Mouse (Mus musculus) liver, embryonic 14.5 days (tissue): ENCODE measurements around the gene Pcdh15. TPM values are rescaled to one million over a fixed set of nuclear protein-coding genes. Genes with fewer than 3 reads are reported as not detected.

Source experiments
- ATAC-seq: fragments of 200-750 bp; cut with Nextera tagmentation; 2 replicates; pipeline ENCODE4 v1.8.0; 2017; ENCODE audit warnings: moderate number of reproducible peaks, mild to moderate bottlenecking, moderate library complexity; ENCODE audit not compliant: insufficient read depth
- DNase-seq, 3 experiments: peaks; one replicate each; pipeline ENCODE4 v3.0.0-alpha.2; 2012 to 2013; ENCODE audit warnings: low read depth in 3 of 3, low spot score in 3 of 3
- H3K27ac ChIP-seq: fragments of 300-500 bp; sonication (generic); 2 replicates; pipeline ENCODE4 v1.5.1; 2014; ENCODE audit warnings: moderate library complexity, mild to moderate bottlenecking, control low read depth, inconsistent platforms
- H3K27me3 ChIP-seq: fragments of 300-500 bp; sonication (generic); 2 replicates; pipeline ENCODE4 v1.6.1; 2014; ENCODE audit warnings: mild to moderate bottlenecking, low read length, moderate library complexity; ENCODE audit not compliant: control insufficient read depth, insufficient read depth
- H3K36me3 ChIP-seq: fragments of 300-500 bp; sonication (generic); replicated peaks from 2 replicates; pipeline ENCODE4 v1.6.1; 2014; ENCODE audit warnings: low read depth; ENCODE audit not compliant: control insufficient read depth, insufficient read depth
- H3K4me1 ChIP-seq, 2 experiments: fragments of 200-500 bp in 1 of 2; fragments of 300-500 bp in 1 of 2; sonication (generic) in 1 of 2; replicated peaks; 2 replicates each; pipeline ENCODE4 v1.6.1; 2012 to 2014; ENCODE audit warnings: antibody characterized with exemption in 1 of 2, inconsistent platforms in 1 of 2, low read length in 1 of 2; ENCODE audit not compliant: control insufficient read depth in 2 of 2, insufficient read depth in 2 of 2
- H3K4me2 ChIP-seq: fragments of 300-500 bp; sonication (generic); 2 replicates; pipeline ENCODE4 v1.6.1; 2014; ENCODE audit warnings: low read depth, mild to moderate bottlenecking, control low read depth, moderate library complexity
- H3K4me3 ChIP-seq, 2 experiments: fragments of 200-500 bp in 1 of 2; fragments of 300-500 bp in 1 of 2; sonication (generic) in 1 of 2; 2 replicates each; pipeline ENCODE4 v1.5.1; 2012 to 2014; ENCODE audit warnings: low read depth in 2 of 2, low read length in 2 of 2, mild to moderate bottlenecking in 2 of 2, control low read depth in 1 of 2, inconsistent platforms in 1 of 2, moderate library complexity in 1 of 2; ENCODE audit not compliant: insufficient read depth in 1 of 2
- H3K9ac ChIP-seq: fragments of 300-500 bp; sonication (generic); replicated peaks from 2 replicates; pipeline ENCODE4 v1.6.1; 2014; ENCODE audit warnings: mild to moderate bottlenecking, control low read depth, moderate library complexity
- H3K9me3 ChIP-seq: fragments of 300-500 bp; sonication (generic); 2 replicates; pipeline ENCODE4 v1.6.1; 2016; ENCODE audit warnings: low read length, mixed read lengths; ENCODE audit not compliant: control insufficient read depth
- CTCF ChIP-seq: IDR thresholded peaks from 2 replicates; pipeline ENCODE4 v1.5.1; 2016; ENCODE audit warnings: antibody characterized with exemption, low read depth, control low read depth
- EP300 ChIP-seq: IDR thresholded peaks from 2 replicates; pipeline ENCODE4 v1.6.1; 2016; ENCODE audit warnings: antibody characterized with exemption, low read depth
- WGBS: fragments of 180-500 bp; shearing (Covaris S2); extraction: QIAGEN DNeasy Blood & Tissue Kit; methylation state at CpG from one replicate; pipeline ENCODE4 v1.1.7; 2014; ENCODE audit not compliant: insufficient replicate concordance; 5-methylcytosine and 5-hydroxymethylcytosine counted together
- polyA plus RNA-seq, 2 experiments: library from polyadenylated mRNA; depleted of rRNA in 1 of 2; stranded (reverse) in 1 of 2; unstranded in 1 of 2; fragments of >200 nt; fragmentation: Nextera tagmentation in 1 of 2; extraction: Ambion mirVana in 1 of 2; gene quantifications; 2 replicates each; pipeline versions ENCODE4 v1.2.1 to v1.2.3; 2012 to 2014

Pcdh15 gene
- polyA plus RNA-seq, 2 experiments, result 0.02 TPM; not detected in 1

GRCm38 (mm10) chr10:73519438-73519837, 420.3 kb downstream of the Pcdh15 start:
- Histone ChIP-seq H3K4me1 (no peaks in the 10 kb centered on the region), H3K4me3 (no peak overlapping the region), H3K27ac (no peak overlapping the region), H3K36me3 (no peaks in the 10 kb centered on the region), H3K9me3 (no peaks in the 10 kb centered on the region), H3K9ac (no peak overlapping the region), H3K4me2 (no peak overlapping the region), H3K27me3 (no peaks in the 10 kb centered on the region)
- DNase-seq, result no peak
- no peak for TF ChIP-seq CTCF
- TF ChIP-seq EP300, result no peak
- ATAC-seq, result no peak
- WGBS, result 59% methylated on average over 3 of the region's 3 CpGs

DNA sequence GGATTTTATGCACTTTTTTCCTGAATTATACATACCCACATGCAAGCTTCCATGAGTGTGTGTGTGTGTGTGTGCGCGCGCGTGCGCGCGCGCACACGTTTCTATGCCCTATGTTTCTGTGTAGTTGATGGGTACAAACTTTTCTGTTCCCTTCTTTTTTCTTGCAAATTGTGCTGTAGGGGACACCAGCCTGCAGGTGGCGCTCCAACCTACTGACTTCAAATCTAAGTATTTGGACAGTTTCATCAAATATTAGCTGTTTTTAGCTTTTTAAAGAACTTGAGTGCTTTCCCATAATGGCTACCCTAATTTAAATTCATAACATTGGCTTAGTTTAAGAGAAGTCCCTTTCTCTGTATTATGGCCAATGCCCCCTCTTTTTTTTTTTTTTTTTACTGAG, 453.7 kb downstream of the Pcdh15 start:
- Histone ChIP-seq H3K4me1 (no peaks in the 10 kb centered on the region), H3K9ac (no peak overlapping the region), H3K36me3 (no peaks in the 10 kb centered on the region), H3K9me3 (no peaks in the 10 kb centered on the region), H3K4me2 (no peak overlapping the region), H3K27ac (no peak overlapping the region), H3K4me3 (no peak overlapping the region), H3K27me3 (no peaks in the 10 kb centered on the region)
- ATAC-seq (no peak), DNase-seq (no peak)
- WGBS, result 86% methylated on average over 10 of the region's 10 CpGs
- no peak for TF ChIP-seq CTCF
- TF ChIP-seq EP300, result no peak

DNA sequence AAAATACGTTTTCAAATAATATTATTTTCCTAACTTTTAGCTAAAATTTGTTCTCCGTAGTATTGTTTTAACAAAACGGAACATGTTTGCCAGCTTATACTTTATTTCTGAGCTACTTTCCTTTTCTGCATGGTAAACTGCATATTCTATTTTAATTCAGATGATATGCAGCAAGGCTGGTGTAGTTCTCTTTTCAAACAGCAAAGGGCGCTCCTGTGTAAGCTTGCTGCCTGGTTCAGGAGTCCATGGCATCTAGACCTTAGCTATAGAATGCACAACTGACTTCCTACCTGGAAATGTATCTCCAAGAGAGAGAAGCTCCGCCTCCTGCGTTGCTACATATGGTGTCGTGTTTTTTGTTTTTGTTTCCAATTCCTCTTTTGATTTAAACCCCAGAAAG, 465.1 kb downstream of the Pcdh15 start:
- H3K4me2 ChIP-seq, result no peak overlapping the region
- no peak overlapping the region for H3K27ac ChIP-seq
- H3K4me1 ChIP-seq, result no peaks in the 10 kb centered on the region
- H3K36me3 ChIP-seq, result no peaks in the 10 kb centered on the region
- no peak overlapping the region for H3K9ac ChIP-seq
- WGBS, result 49% methylated on average over 7 of the region's 7 CpGs
- TF ChIP-seq EP300 (no peak), CTCF (no peak)
- H3K27me3 ChIP-seq, result no peaks in the 10 kb centered on the region
- no peaks in the 10 kb centered on the region for H3K9me3 ChIP-seq
- no peak overlapping the region for H3K4me3 ChIP-seq
- ATAC-seq (no peak), DNase-seq (no peak)

DNA sequence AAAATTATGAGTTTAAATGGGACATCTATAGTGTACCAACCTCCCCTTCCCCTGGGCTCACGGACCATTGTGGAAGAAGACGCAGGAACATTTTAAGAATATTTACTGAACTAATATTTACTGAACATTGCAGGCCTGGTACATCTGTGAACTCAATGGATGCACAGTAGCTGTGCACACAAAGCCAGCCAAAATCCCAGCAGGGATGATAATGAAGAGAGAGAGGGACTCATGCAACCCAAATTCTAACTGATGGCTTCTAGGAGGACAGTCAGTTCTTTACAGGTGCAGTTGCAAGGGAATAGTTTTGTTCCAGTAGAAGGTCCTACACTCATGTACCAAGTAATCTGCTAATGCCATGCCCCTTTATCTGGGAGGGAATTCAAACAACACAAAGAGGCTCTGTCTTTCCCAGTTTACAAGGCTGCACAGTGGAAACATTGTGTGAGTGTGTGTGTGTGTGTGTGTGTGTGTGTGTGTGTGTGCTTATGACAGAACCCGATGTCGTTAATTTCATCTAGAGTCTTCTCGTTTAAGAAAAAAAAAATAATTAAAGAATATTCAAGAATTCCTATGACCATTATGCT, 475.7 kb downstream of the Pcdh15 start:
- no peaks in the 10 kb centered on the region for H3K4me1 ChIP-seq
- H3K9ac ChIP-seq, result no peak overlapping the region
- H3K27ac ChIP-seq, result no peak overlapping the region
- DNase-seq (no peak), ATAC-seq (no peak)
- H3K36me3 ChIP-seq, result no peaks in the 10 kb centered on the region
- no peak overlapping the region for H3K4me2 ChIP-seq
- no peaks in the 10 kb centered on the region for H3K27me3 ChIP-seq
- H3K9me3 ChIP-seq, result no peaks in the 10 kb centered on the region
- H3K4me3 ChIP-seq, result no peak overlapping the region
- 70% methylated on average over 5 of the region's 5 CpGs for WGBS
- TF ChIP-seq EP300, result no peak
- TF ChIP-seq CTCF, result no peak

DNA sequence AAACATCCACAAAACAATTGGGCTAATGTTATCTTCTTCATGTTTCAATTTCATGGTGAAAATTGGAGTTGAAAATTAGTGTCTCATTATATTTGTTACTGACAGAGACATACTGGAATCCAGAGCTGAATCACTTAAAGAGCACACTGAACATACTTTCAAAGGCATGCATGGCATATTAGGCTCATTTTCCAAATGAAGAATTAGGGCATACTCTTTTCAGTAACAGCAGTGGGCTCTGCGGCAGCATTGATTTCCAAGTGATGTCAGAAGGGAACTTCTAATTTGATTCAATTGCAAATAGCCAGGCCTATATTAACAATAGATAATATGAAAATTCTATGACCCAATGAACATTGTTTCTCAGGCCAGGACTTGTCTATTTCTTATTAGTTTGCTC, 568.4 kb downstream of the Pcdh15 start:
- H3K4me2 ChIP-seq, result no peak overlapping the region
- H3K27ac ChIP-seq, result no peak overlapping the region
- no peak overlapping the region for H3K9ac ChIP-seq
- H3K9me3 ChIP-seq, result no peaks in the 10 kb centered on the region
- no peak for TF ChIP-seq EP300
- TF ChIP-seq CTCF, result no peak
- 63% methylated on average over 1 of the region's 1 CpGs for WGBS
- no peak overlapping the region for H3K4me3 ChIP-seq
- DNase-seq, result no peak
- no peaks in the 10 kb centered on the region for H3K36me3 ChIP-seq
- H3K27me3 ChIP-seq, result no peaks in the 10 kb centered on the region
- H3K4me1 ChIP-seq, result no peaks in the 10 kb centered on the region
- no peak for ATAC-seq
